Mouse (Mus musculus) brain, embryonic 14.5 days (tissue): ENCODE data around the gene Dmap1.
A peak's percentile ranks its signal among the peaks of the same experiment; 100 is the strongest.

ENCODE experiments used
- CTCF ChIP-seq: fragments of 200-500 bp; IDR thresholded peaks from 2 replicates; pipeline ENCODE4 v1.5.1; 2012; ENCODE audit warnings: inconsistent platforms, mild to moderate bottlenecking, moderate library complexity, borderline replicate concordance; ENCODE audit not compliant: insufficient read depth, insufficient read length; ENCODE audit errors: extremely low read depth
- POLR2A ChIP-seq: fragments of 200-500 bp; IDR thresholded peaks from 2 replicates; pipeline ENCODE4 v1.6.1; 2012; ENCODE audit warnings: mild to moderate bottlenecking, inconsistent platforms, borderline replicate concordance; ENCODE audit not compliant: poor library complexity, insufficient read depth, insufficient read length, severe bottlenecking; ENCODE audit errors: extremely low read depth

- no peak for TF ChIP-seq POLR2A
- TF ChIP-seq CTCF: peak; percentile 72; the same call in 1 of the 2 replicates
Measured at GRCm38 (mm10) chr4:117705361-117705760, 23.3 kb upstream of the Dmap1 start.
